Mouse (Mus musculus) kidney, adult 9 months (tissue): ENCODE measurements at regions not wholly inside any gene's neighbourhood (a gene's known extent, or its start where the extent isn't known, plus 50 kb on each side); places are given as distances from the start of the nearest gene placed in this dataset.
A peak's percentile ranks its signal among the peaks of the same experiment; 100 is the strongest.

Source experiments
- DNase-seq: peaks from one replicate; pipeline ENCODE4 v3.0.0; 2022

GRCm38 (mm10) chr3:81482742-81483141, 446.5 kb downstream of the Pdgfc start:
- DNase-seq: no peak

- peak; percentile 32 for DNase-seq
Observed at GRCm38 (mm10) chr3:81483363-81483762, 447.1 kb downstream of the Pdgfc start.

GRCm38 (mm10) chr3:81505316-81505715, 427.1 kb upstream of the Ctso start:
- no peak for DNase-seq

GRCm38 (mm10) chr3:81508611-81509010, 423.8 kb upstream of the Ctso start:
- no peak for DNase-seq

- DNase-seq: no peak
Observed at GRCm38 (mm10) chr3:81521804-81522203, 410.6 kb upstream of the Ctso start.

- no peak for DNase-seq
Observed at GRCm38 (mm10) chr3:81530872-81531271, 401.5 kb upstream of the Ctso start.

- no peak for DNase-seq
Observed at GRCm38 (mm10) chr3:81535448-81536205, 396.8 kb upstream of the Ctso start.

- peak; percentile 30 for DNase-seq
Observed at GRCm38 (mm10) chr3:81554773-81555172, 377.6 kb upstream of the Ctso start.

GRCm38 (mm10) chr3:81562610-81563258, 369.7 kb upstream of the Ctso start:
- DNase-seq: no peak

GRCm38 (mm10) chr3:81563858-81564756, 368.3 kb upstream of the Ctso start:
- peak; percentile 3 for DNase-seq

- no peak for DNase-seq
Observed at GRCm38 (mm10) chr3:81564757-81565063, 367.7 kb upstream of the Ctso start.

GRCm38 (mm10) chr3:81583387-81584027, 348.9 kb upstream of the Ctso start:
- no peak for DNase-seq

- DNase-seq: no peak
Observed at GRCm38 (mm10) chr3:81589109-81589508, 343.3 kb upstream of the Ctso start.

GRCm38 (mm10) chr3:81629157-81629556, 303.2 kb upstream of the Ctso start:
- no peak for DNase-seq

- DNase-seq: no peak
Observed at GRCm38 (mm10) chr3:81658490-81658889, 273.9 kb upstream of the Ctso start.

GRCm38 (mm10) chr3:81661620-81662019, 270.8 kb upstream of the Ctso start:
- DNase-seq: no peak

- no peak for DNase-seq
Observed at GRCm38 (mm10) chr3:81666262-81666661, 266.1 kb upstream of the Ctso start.

- DNase-seq: no peak
Observed at GRCm38 (mm10) chr3:81676570-81676969, 255.8 kb upstream of the Ctso start.

- DNase-seq: no peak
Observed at GRCm38 (mm10) chr3:81701974-81702697, 230.3 kb upstream of the Ctso start.

GRCm38 (mm10) chr3:81718911-81719310, 213.5 kb upstream of the Ctso start:
- DNase-seq: no peak

GRCm38 (mm10) chr3:81735463-81735862, 196.9 kb upstream of the Ctso start:
- no peak for DNase-seq

GRCm38 (mm10) chr3:81736838-81737237, 195.6 kb upstream of the Ctso start:
- no peak for DNase-seq
